Mouse (Mus musculus): ENCODE measurements at regions not wholly inside any gene's neighbourhood (a gene's known extent, or its start where the extent isn't known, plus 50 kb on each side); places are given as distances from the start of the nearest gene placed in this dataset.

DNA sequence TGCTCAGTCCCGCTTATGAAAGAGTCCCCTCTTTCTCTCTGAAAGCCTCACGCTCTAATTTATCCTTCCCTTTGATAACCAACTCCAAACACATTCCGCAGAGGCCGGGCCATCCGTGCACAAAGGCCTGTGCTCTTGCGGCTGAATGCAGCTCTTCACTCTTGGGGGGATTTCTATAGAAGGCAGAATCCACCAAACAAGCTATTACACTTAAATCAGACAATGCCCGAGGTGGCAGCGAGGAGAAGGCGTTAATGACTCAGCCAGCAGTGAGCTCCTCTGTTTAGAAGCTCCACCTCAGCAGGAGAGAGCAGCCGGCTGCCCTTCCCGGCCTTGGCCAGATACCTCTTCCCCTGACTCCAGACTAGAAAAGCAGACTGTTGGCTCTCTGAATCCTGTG is 166.9 kb upstream of the Cadm1 start:
- TF ChIP-seq CTCF (IDR thresholded peaks at IDR 0.05; ENCODE audit: low read depth) = no peak
- no peak for TF ChIP-seq EP300 (IDR thresholded peaks at IDR 0.05; ENCODE audit: low read depth)
- 36% methylated on average over 11 of the region's 11 CpGs for WGBS (ENCODE audit: insufficient replicate concordance)
- no peaks in the 10 kb centered on the region for H3K4me1 ChIP-seq (replicated peaks; ENCODE audit: control insufficient read depth in 2 of 2, insufficient read depth in 2 of 2, low read length in 1 of 2)
- H3K36me3 ChIP-seq (replicated peaks; ENCODE audit: control insufficient read depth, insufficient read depth, low read depth) = no peaks in the 10 kb centered on the region
- H3K4me3 ChIP-seq (ENCODE audit: insufficient read depth in 1 of 2, low read depth in 2 of 2, low read length in 2 of 2) = no peak overlapping the region
- H3K27ac ChIP-seq = no peak overlapping the region
- H3K4me2 ChIP-seq (ENCODE audit: low read depth) = no peak overlapping the region
- H3K9me3 ChIP-seq (ENCODE audit: control insufficient read depth, low read length) = no peaks in the 10 kb centered on the region
- no peak for DNase-seq (ENCODE audit: low read depth in 3 of 3, low spot score in 3 of 3)
- no peak for ATAC-seq (ENCODE audit: insufficient read depth)
- H3K27me3 ChIP-seq (ENCODE audit: control insufficient read depth, insufficient read depth, low read length) = peaks cover 5% of the 10 kb centered on the region; the same call in 1 of the 2 replicates
- H3K9ac ChIP-seq (replicated peaks) = no peak overlapping the region

DNA sequence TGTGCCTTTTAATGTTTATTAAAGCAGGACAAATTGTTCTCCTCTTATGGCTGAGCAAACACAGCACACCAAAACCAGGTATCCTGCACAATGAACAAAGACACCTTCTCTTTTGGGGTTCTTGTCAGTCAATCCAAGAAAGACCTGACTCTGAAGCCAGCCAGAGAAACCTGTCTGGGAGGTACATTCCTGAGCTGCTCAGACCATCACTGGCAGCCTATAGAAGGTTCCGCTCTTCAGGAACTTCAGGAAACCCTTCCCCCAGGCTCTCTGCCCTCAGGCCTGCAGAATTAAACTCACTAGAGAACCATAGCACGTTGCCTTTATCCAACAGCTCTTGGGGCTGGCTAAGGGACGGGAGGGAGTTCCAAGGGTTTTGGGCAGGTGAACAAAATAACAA is 165.2 kb upstream of the Cadm1 start:
- TF ChIP-seq EP300 (IDR thresholded peaks at IDR 0.05; ENCODE audit: low read depth) = no peak
- TF ChIP-seq CTCF (IDR thresholded peaks at IDR 0.05; ENCODE audit: low read depth) = no peak
- 48% methylated on average over 3 of the region's 3 CpGs for WGBS (ENCODE audit: insufficient replicate concordance)
- Histone ChIP-seq H3K27me3 (ENCODE audit: control insufficient read depth, insufficient read depth, low read length) (peaks cover 8% of the 10 kb centered on the region; the same call in 1 of the 2 replicates), H3K4me1 (replicated peaks; ENCODE audit: control insufficient read depth in 2 of 2, insufficient read depth in 2 of 2, low read length in 1 of 2) (peaks cover 0 to 2% of the 10 kb centered on the region in 2 experiments; a peak in 1 of 4 replicates), H3K4me3 (ENCODE audit: insufficient read depth in 1 of 2, low read depth in 2 of 2, low read length in 2 of 2) (no peak overlapping the region), H3K36me3 (replicated peaks; ENCODE audit: control insufficient read depth, insufficient read depth, low read depth) (no peaks in the 10 kb centered on the region), H3K9ac (replicated peaks) (no peak overlapping the region), H3K4me2 (ENCODE audit: low read depth) (no peak overlapping the region), H3K9me3 (ENCODE audit: control insufficient read depth, low read length) (no peaks in the 10 kb centered on the region), H3K27ac (no peak overlapping the region)
- ATAC-seq (ENCODE audit: insufficient read depth) (no peak), DNase-seq (ENCODE audit: low read depth in 3 of 3, low spot score in 3 of 3) (no peak)

DNA sequence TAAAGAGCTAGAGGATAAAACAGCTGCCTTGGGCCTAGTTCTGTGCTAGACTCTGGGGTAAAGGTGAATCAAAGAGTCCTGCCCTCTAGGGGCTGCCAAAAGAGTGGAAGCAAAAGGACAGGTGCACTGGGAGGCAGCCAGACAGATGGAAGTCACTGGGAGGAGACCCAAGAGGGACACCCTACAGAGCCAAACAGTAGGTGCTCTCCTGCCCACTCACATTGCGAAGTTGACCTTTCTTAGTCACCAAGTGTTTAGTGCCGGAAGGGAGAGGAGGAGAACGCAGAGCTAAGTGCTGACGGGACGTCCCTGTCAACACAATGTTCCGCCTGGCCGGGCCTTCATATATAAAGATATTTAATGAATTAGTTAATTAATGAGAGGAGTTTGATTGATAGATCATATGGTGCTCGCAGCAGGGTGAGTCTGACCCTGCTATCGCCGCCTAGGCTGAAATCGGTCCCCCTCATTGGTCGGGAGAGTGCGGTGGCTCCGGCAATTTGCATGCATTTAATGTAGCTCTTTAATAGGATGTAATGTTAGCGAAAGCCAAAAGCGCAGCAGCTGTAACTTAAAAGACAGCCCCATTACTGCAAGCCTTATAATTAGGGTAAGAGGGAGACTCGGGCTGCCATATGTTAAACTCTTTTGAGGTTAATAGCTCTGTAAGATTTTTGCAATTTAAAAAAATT is 162.6 kb upstream of the Cadm1 start:
- DNase-seq (ENCODE audit: low read depth in 3 of 3, low spot score in 3 of 3) = no peak

DNA sequence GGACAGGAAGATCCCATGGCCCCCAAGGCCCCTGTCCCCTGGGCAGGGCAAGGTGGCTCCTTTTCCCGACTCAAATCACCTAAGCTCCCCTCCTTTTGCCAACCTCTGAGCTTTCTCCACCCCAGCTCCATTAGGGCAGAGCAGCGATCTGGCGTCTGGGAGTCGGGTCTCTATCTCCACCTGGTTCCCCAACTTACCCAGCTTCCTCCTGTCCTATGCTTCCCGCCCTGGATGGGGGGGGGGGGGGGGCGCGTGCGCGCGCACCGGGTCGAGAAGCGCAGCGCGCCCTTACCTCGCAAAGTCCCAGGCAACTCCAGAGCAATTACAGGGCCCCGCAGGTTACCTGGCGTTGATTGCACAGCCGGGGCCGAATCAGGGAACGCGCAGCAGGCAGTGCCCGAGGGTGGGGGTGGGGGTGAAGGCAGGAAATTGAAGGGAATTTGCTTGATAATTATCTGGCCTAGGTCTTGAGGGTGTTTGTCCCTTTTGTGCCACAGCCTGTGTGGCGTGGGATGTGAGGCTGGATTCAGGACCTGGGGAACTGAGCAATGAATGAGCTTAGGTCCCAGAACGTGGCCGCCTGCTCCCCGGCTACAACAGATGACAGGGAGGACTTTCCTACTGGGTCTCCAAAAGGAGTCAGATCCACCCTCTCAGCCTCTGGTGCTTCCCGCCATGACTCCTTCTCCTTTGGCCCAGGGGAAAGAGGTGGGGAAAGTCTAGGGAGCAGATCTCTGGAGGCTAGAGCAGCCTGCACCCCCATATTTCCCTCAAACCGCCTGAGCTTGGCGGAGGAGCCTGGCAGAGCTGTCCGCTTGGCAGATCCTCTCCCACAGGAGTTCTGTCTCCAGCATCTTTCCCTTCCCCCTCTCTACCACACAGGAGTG is 161.7 kb upstream of the Cadm1 start:
- H3K27me3 ChIP-seq (ENCODE audit: control insufficient read depth, insufficient read depth, low read length) = peaks cover 8% of the 10 kb centered on the region; the same call in 1 of the 2 replicates
- H3K4me2 ChIP-seq (ENCODE audit: low read depth) = peak overlapping the region; percentile 37
- no peak overlapping the region for H3K9ac ChIP-seq (replicated peaks)
- no peaks in the 10 kb centered on the region for H3K36me3 ChIP-seq (replicated peaks; ENCODE audit: control insufficient read depth, insufficient read depth, low read depth)
- H3K9me3 ChIP-seq (ENCODE audit: control insufficient read depth, low read length) = no peaks in the 10 kb centered on the region
- H3K4me3 ChIP-seq (ENCODE audit: insufficient read depth in 1 of 2, low read depth in 2 of 2, low read length in 2 of 2) = no peak overlapping the region; a peak in 1 of 4 replicates
- no peak overlapping the region for H3K27ac ChIP-seq
- TF ChIP-seq EP300 (IDR thresholded peaks at IDR 0.05; ENCODE audit: low read depth) (no peak), CTCF (IDR thresholded peaks at IDR 0.05; ENCODE audit: low read depth) (no peak)
- peaks cover 0 to 2% of the 10 kb centered on the region in 2 experiments; a peak in 1 of 4 replicates for H3K4me1 ChIP-seq (replicated peaks; ENCODE audit: control insufficient read depth in 2 of 2, insufficient read depth in 2 of 2, low read length in 1 of 2)
- DNase-seq (ENCODE audit: low read depth in 3 of 3, low spot score in 3 of 3) (no peak), ATAC-seq (ENCODE audit: insufficient read depth) (no peak)
- WGBS (ENCODE audit: insufficient replicate concordance) = 7% methylated on average over 26 of the region's 31 CpGs

More for the DNA sequence above, 162.6 kb upstream of the Cadm1 start:
- Histone ChIP-seq H3K4me2 (ENCODE audit: low read depth) (peak overlapping the region; percentile 37), H3K9me3 (ENCODE audit: control insufficient read depth, low read length) (no peaks in the 10 kb centered on the region), H3K27me3 (ENCODE audit: control insufficient read depth, insufficient read depth, low read length) (peaks cover 8% of the 10 kb centered on the region; the same call in 1 of the 2 replicates), H3K27ac (no peak overlapping the region), H3K36me3 (replicated peaks; ENCODE audit: control insufficient read depth, insufficient read depth, low read depth) (no peaks in the 10 kb centered on the region), H3K4me1 (replicated peaks; ENCODE audit: control insufficient read depth in 2 of 2, insufficient read depth in 2 of 2, low read length in 1 of 2) (peaks cover 0 to 2% of the 10 kb centered on the region in 2 experiments; a peak in 1 of 4 replicates), H3K4me3 (ENCODE audit: insufficient read depth in 1 of 2, low read depth in 2 of 2, low read length in 2 of 2) (no peak overlapping the region), H3K9ac (replicated peaks) (no peak overlapping the region)
- WGBS (ENCODE audit: insufficient replicate concordance) = 22% methylated on average over 17 of the region's 17 CpGs
- no peak for ATAC-seq (ENCODE audit: insufficient read depth)
- TF ChIP-seq CTCF (IDR thresholded peaks at IDR 0.05; ENCODE audit: low read depth) (no peak), EP300 (IDR thresholded peaks at IDR 0.05; ENCODE audit: low read depth) (no peak)

DNA sequence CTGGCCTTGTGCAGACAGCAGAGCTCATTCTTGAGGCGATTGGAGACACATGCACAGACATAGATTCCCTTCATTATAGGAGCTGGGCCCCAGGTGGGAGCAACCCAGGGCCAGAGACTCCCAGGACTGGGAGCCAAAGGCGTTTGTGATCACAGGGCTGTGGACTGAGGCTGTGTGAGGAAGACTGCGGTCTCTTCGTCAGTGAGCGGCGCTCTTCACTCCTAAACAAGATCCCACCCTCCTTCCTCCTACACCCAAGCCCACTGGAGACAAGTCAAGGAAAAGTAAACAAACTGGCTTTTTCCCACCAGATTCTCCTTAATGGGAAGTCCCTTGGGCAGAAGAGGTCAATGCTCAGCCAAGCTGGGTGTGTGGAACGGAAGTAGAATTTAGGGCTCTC is 157.7 kb upstream of the Cadm1 start:
- WGBS (ENCODE audit: insufficient replicate concordance) = 72% methylated on average over 7 of the region's 7 CpGs
- ATAC-seq (ENCODE audit: insufficient read depth) (no peak), DNase-seq (ENCODE audit: low read depth in 3 of 3, low spot score in 3 of 3) (no peak)
- H3K9me3 ChIP-seq (ENCODE audit: control insufficient read depth, low read length) = no peaks in the 10 kb centered on the region
- no peak overlapping the region for H3K4me2 ChIP-seq (ENCODE audit: low read depth)
- no peak overlapping the region for H3K27ac ChIP-seq
- H3K9ac ChIP-seq (replicated peaks) = no peak overlapping the region
- peaks cover 8% of the 10 kb centered on the region; the same call in 1 of the 2 replicates for H3K27me3 ChIP-seq (ENCODE audit: control insufficient read depth, insufficient read depth, low read length)
- H3K36me3 ChIP-seq (replicated peaks; ENCODE audit: control insufficient read depth, insufficient read depth, low read depth) = no peaks in the 10 kb centered on the region
- peaks cover 0 to 2% of the 10 kb centered on the region in 2 experiments; a peak in 1 of 4 replicates for H3K4me1 ChIP-seq (replicated peaks; ENCODE audit: control insufficient read depth in 2 of 2, insufficient read depth in 2 of 2, low read length in 1 of 2)
- no peak for TF ChIP-seq EP300 (IDR thresholded peaks at IDR 0.05; ENCODE audit: low read depth)
- no peak for TF ChIP-seq CTCF (IDR thresholded peaks at IDR 0.05; ENCODE audit: low read depth)
- no peak overlapping the region for H3K4me3 ChIP-seq (ENCODE audit: insufficient read depth in 1 of 2, low read depth in 2 of 2, low read length in 2 of 2)
